Mouse (Mus musculus) adrenal gland (tissue): ENCODE results near the gene Epn2.

Source experiments
- intact Hi-C: fragments of 180-260 bp; cut with DNase I; formaldehyde crosslinking; loops from one replicate; pipeline ENCODE4 v1.15.1; 2025

The Epn2 gene

GRCm38 (mm10) chr11:61476786-61477382 lies 102.6 kb downstream of the Epn2 start:
- intact Hi-C loops: no loop called here

GRCm38 (mm10) chr11:61473630-61474029 lies 105.9 kb downstream of the Epn2 start:
- intact Hi-C loops: no loop called here

GRCm38 (mm10) chr11:61470880-61471279 lies 108.6 kb downstream of the Epn2 start:
- intact Hi-C loops: no loop called here

GRCm38 (mm10) chr11:61469317-61469917 lies 110.1 kb downstream of the Epn2 start:
- intact Hi-C loops: no loop called here

- intact Hi-C loops: no loop called here
Observed at GRCm38 (mm10) chr11:61468534-61468933, 111.0 kb downstream of the Epn2 start.
